Mouse (Mus musculus) embryo, embryonic 10.5 days (tissue): ENCODE results near the gene Fgfr2.
"Not testable (repeated sequence)": the region's sequence is repeated elsewhere in the genome, so short reads cannot be mapped to it uniquely, and the experiment has no call there.

ENCODE experiments used
- DNase-seq: peaks from one replicate; pipeline ENCODE4 v3.0.0-alpha.2; 2015; ENCODE audit warnings: low spot score

The Fgfr2 gene

GRCm38 (mm10) chr7:130600546-130600945, 2522.6 kb downstream of the Fgfr2 start:
- no peak for DNase-seq

GRCm38 (mm10) chr7:130600074-130600473, 2523.1 kb downstream of the Fgfr2 start:
- no peak for DNase-seq

GRCm38 (mm10) chr7:130597546-130597945, 2525.6 kb downstream of the Fgfr2 start:
- no peak for DNase-seq

GRCm38 (mm10) chr7:130596079-130596855, 2526.9 kb downstream of the Fgfr2 start:
- not testable (repeated sequence) for DNase-seq

GRCm38 (mm10) chr7:130593375-130594239, 2529.5 kb downstream of the Fgfr2 start:
- DNase-seq: peak; percentile 44

DNA sequence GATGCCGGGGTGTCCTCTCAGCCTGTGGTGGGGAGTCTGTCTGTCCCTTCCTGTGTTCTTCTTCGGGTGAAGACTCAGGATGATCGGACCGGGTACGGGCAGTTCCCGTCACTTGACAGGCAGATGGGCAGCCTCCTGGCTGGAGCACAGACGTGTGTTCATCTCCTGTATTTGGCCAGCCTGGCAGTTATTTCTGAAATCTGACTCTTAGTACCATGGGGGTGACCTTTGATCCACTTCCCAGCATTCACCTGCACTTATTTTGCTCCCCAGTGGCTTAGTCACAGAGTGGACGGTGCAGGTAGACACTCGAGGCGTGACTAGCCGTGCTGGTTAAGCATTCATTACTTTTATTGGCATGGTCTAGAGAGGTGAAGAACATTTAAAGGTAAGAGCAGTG, 2530.2 kb downstream of the Fgfr2 start:
- DNase-seq: not testable (repeated sequence)

GRCm38 (mm10) chr7:130590845-130591437, 2532.2 kb downstream of the Fgfr2 start:
- DNase-seq: no peak

GRCm38 (mm10) chr7:130590081-130590828, 2532.9 kb downstream of the Fgfr2 start:
- no peak for DNase-seq

DNA sequence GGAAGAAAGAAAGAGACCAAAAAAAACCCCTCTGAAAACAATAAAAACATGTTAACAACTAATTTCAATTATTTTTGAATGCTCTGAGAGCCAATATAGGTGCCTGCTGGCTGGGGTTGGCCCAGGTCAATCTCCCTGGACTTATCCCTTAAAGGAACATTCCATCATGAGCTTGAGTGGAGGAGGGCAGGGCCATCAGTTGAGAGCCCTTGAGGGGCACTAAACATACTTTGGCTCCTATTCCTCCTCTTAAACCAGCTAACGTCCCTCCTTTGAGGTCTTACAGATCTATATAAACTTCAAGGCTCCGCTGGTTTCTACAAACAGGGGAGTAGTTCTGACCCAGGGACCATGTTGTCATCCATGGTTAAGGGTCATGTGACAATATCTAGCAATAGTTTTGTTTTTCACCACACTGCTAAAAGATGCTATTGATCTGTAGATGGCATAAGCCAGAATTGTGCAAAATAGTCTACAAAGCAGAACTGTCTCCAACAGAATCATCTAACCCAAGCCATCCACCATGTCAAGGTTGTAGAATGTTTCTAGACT, 2536.6 kb downstream of the Fgfr2 start:
- DNase-seq: no peak

- DNase-seq: no peak
Measured at GRCm38 (mm10) chr7:130578607-130579006, 2544.5 kb downstream of the Fgfr2 start.

DNA sequence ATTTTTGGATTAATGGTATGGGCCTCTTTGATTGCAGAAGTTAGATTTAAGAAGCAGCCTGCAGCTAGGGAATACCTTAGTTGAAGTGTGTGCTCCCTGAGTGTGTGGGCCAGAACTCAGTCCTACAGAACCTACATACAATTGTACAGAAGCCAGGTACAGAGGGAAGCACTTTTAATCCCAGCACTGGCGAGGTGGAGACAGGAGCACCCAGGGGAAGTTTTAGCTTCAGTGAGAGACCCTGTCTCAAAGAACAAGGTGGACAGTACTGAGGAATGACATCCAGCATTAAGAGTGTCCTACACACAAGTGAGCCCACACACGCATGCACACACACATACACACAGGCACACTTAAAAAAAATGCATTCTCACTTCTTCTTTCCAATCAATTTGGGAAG, 2545.1 kb downstream of the Fgfr2 start:
- no peak for DNase-seq

- no peak for DNase-seq
Measured at GRCm38 (mm10) chr7:130577388-130578003, 2545.7 kb downstream of the Fgfr2 start, which contains the start of gene Tacc2. Tacc2 (plus strand) TSS chr7:130577438.

DNA sequence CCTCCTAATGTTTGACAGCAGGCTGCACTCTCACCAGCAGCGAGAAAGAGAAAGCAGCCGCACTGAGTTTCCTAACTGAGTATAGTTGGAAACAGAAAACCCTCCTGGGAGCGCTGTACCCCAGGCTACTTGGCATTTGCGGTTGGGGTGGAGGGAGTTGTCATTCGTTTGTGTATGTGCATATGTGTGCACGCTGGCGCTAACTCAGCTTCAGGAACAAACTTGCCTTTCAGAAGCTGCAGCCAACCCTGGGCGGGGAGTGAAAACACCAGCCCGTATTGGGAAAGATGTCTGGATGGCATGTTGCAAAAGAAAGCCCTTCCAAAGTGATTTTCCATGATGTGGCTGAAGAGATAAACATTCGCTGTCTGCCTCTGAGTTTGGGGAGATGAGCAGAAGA, 2546.2 kb downstream of the Fgfr2 start:
- no peak for DNase-seq

DNA sequence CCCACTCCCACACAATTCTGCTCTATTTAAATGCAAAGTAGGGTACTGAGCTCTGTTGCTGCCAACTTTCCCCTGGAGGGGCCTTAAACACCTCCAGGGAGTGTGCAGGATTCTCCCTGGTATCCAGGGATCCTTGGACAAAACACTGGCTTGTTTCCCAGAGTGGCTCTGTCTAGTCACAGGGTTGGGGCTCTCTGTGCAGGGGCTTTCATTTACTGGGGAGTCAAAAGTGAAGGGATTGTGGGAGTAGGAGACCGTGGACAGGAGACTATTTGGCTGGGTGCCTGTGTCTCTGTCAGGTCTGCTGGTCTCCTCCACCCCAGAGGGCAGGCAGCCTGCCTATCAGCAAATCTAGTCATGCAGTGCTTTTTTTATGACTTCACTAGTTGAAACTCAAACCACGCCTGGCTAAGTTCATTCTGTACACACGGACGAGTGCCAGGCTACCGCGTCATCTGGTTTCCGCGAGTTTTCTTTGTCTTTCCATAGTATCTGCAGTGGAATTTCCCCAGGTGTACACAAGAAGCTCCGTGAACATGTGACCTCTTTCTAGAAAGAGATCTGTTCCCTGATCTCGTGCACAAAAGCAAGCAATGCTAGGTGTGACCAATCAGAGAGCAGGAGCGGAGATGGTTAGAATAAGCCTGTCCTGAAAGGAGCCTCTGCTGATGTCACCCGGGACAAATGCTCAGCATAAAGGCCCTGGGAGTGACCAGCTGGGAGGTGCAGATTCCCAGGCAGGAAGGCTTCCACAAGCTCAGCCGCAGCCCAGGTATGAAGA, 2548.7 kb downstream of the Fgfr2 start:
- DNase-seq: no peak

DNA sequence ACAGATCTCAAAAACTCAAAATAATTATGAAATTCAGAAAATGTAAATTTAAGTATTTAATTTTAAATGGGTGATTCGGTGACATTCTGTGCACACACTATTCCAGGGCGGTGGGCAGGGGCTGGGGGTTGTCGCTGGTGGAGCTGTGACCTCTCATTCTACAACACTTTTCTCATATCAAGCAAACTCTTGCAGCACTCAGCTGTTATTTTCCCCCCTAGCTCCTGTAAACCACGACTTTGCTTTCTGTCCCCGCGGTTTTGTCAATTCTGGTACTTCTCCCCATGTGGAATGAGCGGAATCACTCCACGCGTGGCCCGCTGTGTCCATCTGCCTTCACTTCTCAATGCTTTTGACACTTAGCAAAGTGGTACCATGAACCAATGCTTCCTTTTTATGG, 2549.4 kb downstream of the Fgfr2 start:
- DNase-seq: no peak

GRCm38 (mm10) chr7:130572821-130573220, 2550.3 kb downstream of the Fgfr2 start, which contains the start of gene Nsmce4a:
Nsmce4a (minus strand) TSS chr7:130573118.
- DNase-seq: no peak

- DNase-seq: no peak
Measured at GRCm38 (mm10) chr7:130570472-130570871, 2552.7 kb downstream of the Fgfr2 start.

- no peak for DNase-seq
Measured at GRCm38 (mm10) chr7:130568783-130569436, 2554.2 kb downstream of the Fgfr2 start.

DNA sequence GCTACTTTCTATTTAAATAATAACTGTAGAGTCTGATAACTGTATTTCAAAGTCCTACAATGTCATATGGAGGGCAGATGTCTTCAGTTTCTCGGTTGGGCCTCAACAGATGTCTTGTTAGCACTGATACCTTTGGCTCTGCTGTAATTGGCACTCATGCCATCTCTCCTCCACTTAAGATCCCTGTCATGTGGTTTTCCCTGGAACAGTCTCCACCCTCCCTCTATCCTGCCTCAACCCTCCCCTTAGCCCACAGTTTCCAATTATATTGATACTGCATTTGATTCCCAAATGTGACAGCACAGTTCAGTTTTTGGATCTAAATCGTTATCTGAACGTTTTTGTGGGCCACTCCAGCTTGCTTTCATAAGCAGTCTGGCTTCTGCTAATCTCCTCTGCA, 2558.6 kb downstream of the Fgfr2 start:
- DNase-seq: no peak

GRCm38 (mm10) chr7:130563880-130564279, 2559.3 kb downstream of the Fgfr2 start:
- DNase-seq: no peak
